Mouse (Mus musculus) CH12.LX (cell line): ENCODE measurements at regions not wholly inside any gene's neighbourhood (a gene's known extent, or its start where the extent isn't known, plus 50 kb on each side); places are given as distances from the start of the nearest gene placed in this dataset.

Experiments
- DNase-seq: peaks from one replicate; pipeline ENCODE4 v3.0.0-alpha.2; 2013; ENCODE audit errors: extremely low read depth
- H3K27ac ChIP-seq: 2 replicates; pipeline ENCODE4 v1.5.1; 2012; ENCODE audit warnings: low read depth, mild to moderate bottlenecking, control low read depth, moderate library complexity; ENCODE audit not compliant: insufficient read depth
- H3K27me3 ChIP-seq: replicated peaks from 2 replicates; pipeline ENCODE3; 2012; ENCODE audit warnings: inconsistent platforms
- H3K36me3 ChIP-seq, 2 experiments: replicated peaks in 1 of 2; 2 replicates each; pipeline versions ENCODE3 to v1.6.1; 2012; ENCODE audit warnings: inconsistent platforms in 1 of 2, low read length in 1 of 2, mild to moderate bottlenecking in 1 of 2, mixed read lengths in 1 of 2, moderate library complexity in 1 of 2; ENCODE audit not compliant: control insufficient read depth in 1 of 2, insufficient read depth in 1 of 2
- H3K4me1 ChIP-seq, 2 experiments: 2 replicates each; pipeline ENCODE4 v1.6.1; 2012; ENCODE audit warnings: inconsistent platforms in 1 of 2, moderate library complexity in 1 of 2; ENCODE audit not compliant: insufficient read depth in 2 of 2, control insufficient read depth in 1 of 2
- H3K4me2 ChIP-seq: 2 replicates; pipeline ENCODE4 v1.6.1; 2012; ENCODE audit warnings: low read depth, mild to moderate bottlenecking, control low read depth; ENCODE audit not compliant: poor library complexity, insufficient read depth, severe bottlenecking
- H3K4me3 ChIP-seq, 3 experiments: fragments of 150-350 bp in 1 of 3; sonication (generic) in 1 of 3; replicated peaks in 1 of 3; 2 replicates each; pipeline versions ENCODE3 to v1.5.1; 2011 to 2012; ENCODE audit warnings: low read depth in 2 of 3, low read length in 2 of 3, mild to moderate bottlenecking in 2 of 3, moderate library complexity in 2 of 3, control low read depth in 1 of 3, improper control_type of control experiment in 1 of 3, inconsistent platforms in 1 of 3, mixed read lengths in 1 of 3; ENCODE audit not compliant: poor library complexity in 1 of 3
- H3K79me2 ChIP-seq: replicated peaks from 2 replicates; pipeline ENCODE4 v1.6.1; 2012; ENCODE audit warnings: mild to moderate bottlenecking, moderate library complexity; ENCODE audit not compliant: control insufficient read depth, poor library complexity, insufficient read depth, severe bottlenecking; ENCODE audit errors: extremely low read depth
- H3K9ac ChIP-seq: 2 replicates; pipeline ENCODE4 v1.6.1; 2012; ENCODE audit warnings: low read depth, mild to moderate bottlenecking, control low read depth, moderate library complexity; ENCODE audit not compliant: insufficient read depth
- H3K9me3 ChIP-seq: replicated peaks from 2 replicates; pipeline ENCODE3; 2012; ENCODE audit warnings: low read length, inconsistent platforms, mixed read lengths
- CTCF ChIP-seq, 2 experiments: IDR thresholded peaks in 1 of 2; conservative IDR thresholded peaks in 1 of 2; 2 replicates each; pipeline ENCODE4 v1.5.1; 2011 to 2012; ENCODE audit warnings: low read depth in 2 of 2, low read length in 2 of 2, improper control_type of control experiment in 1 of 2, inconsistent platforms in 1 of 2, mild to moderate bottlenecking in 1 of 2, moderate library complexity in 1 of 2
- ELF1 ChIP-seq: IDR thresholded peaks from 2 replicates; pipeline ENCODE4 v1.6.1; 2014; ENCODE audit warnings: low read depth, mild to moderate bottlenecking, inconsistent platforms, low read length, improper control_type of control experiment
- GABPA ChIP-seq: IDR thresholded peaks from 2 replicates; pipeline ENCODE4 v1.6.1; 2012; ENCODE audit warnings: low read depth, low read length, improper control_type of control experiment, inconsistent platforms; ENCODE audit not compliant: insufficient replicate concordance
- HCFC1 ChIP-seq: IDR thresholded peaks from 2 replicates; pipeline ENCODE4 v1.6.1; 2012; ENCODE audit warnings: low read depth, mild to moderate bottlenecking, inconsistent platforms, low read length, improper control_type of control experiment
- MEF2A ChIP-seq: IDR thresholded peaks from 2 replicates; pipeline ENCODE4 v1.6.1; 2014; ENCODE audit warnings: low read depth, mild to moderate bottlenecking, inconsistent platforms, low read length, improper control_type of control experiment, borderline replicate concordance
- MXI1 ChIP-seq: IDR thresholded peaks from 2 replicates; pipeline ENCODE4 v1.6.1; 2011; ENCODE audit warnings: mild to moderate bottlenecking, low read depth, low read length, improper control_type of control experiment
- MYC ChIP-seq: IDR thresholded peaks from 2 replicates; pipeline ENCODE4 v1.6.1; 2011; ENCODE audit warnings: low read depth, mild to moderate bottlenecking, improper control_type of control experiment, low read length
- NELFE ChIP-seq: IDR thresholded peaks from 2 replicates; pipeline ENCODE4 v1.6.1; 2011; ENCODE audit warnings: low read depth, low read length, improper control_type of control experiment
- NRF1 ChIP-seq: IDR thresholded peaks from 2 replicates; pipeline ENCODE4 v1.6.1; 2014; ENCODE audit warnings: low read depth, mild to moderate bottlenecking, inconsistent platforms, low read length, improper control_type of control experiment, moderate library complexity
- RAD21 ChIP-seq: IDR thresholded peaks from 2 replicates; pipeline ENCODE4 v1.6.1; 2011; ENCODE audit warnings: low read depth, mild to moderate bottlenecking, low read length, improper control_type of control experiment, moderate library complexity
- RCOR1 ChIP-seq: conservative IDR thresholded peaks from 2 replicates; pipeline ENCODE4 v1.6.1; 2012; ENCODE audit warnings: low read depth, mild to moderate bottlenecking, inconsistent platforms, low read length, improper control_type of control experiment
- TCF12 ChIP-seq: IDR thresholded peaks from 2 replicates; pipeline ENCODE4 v1.6.1; 2014; ENCODE audit warnings: low read depth, mild to moderate bottlenecking, inconsistent platforms, low read length, improper control_type of control experiment
- UBTF ChIP-seq: IDR thresholded peaks from 2 replicates; pipeline ENCODE4 v1.6.1; 2012; ENCODE audit warnings: low read depth, mild to moderate bottlenecking, inconsistent platforms, low read length, improper control_type of control experiment, moderate library complexity
- USF1 ChIP-seq: IDR thresholded peaks from 2 replicates; pipeline ENCODE4 v1.6.1; 2014; ENCODE audit warnings: low read depth, mild to moderate bottlenecking, inconsistent platforms, low read length, improper control_type of control experiment
- ZKSCAN1 ChIP-seq: IDR thresholded peaks from 2 replicates; pipeline ENCODE4 v1.6.1; 2012; ENCODE audit warnings: low read depth, inconsistent platforms, low read length, improper control_type of control experiment, borderline replicate concordance
- ZMIZ1 ChIP-seq: IDR thresholded peaks from 2 replicates; pipeline ENCODE4 v1.6.1; 2012; ENCODE audit warnings: low read depth, mild to moderate bottlenecking, inconsistent platforms, low read length, improper control_type of control experiment
- dilution Hi-C: fragments of 300-500 bp; cut with MboI; formaldehyde crosslinking; loops from 2 replicates; pipeline ENCODE4 v1.14.3; 2020; ENCODE audit warnings: low sequenced_read_pairs; ENCODE audit not compliant: extremely low pct_unique_long_range_greater_than_20kb, extremely low pct_ligation_motif_present
- in situ Hi-C: fragments of 300-500 bp; cut with MboI; formaldehyde crosslinking; loops from 3 replicates; pipeline ENCODE4 v1.14.3; 2019; ENCODE audit warnings: low sequenced_read_pairs, low pct_ligation_motif_present, low pct_unique_long_range_greater_than_20kb, mixed read lengths

DNA sequence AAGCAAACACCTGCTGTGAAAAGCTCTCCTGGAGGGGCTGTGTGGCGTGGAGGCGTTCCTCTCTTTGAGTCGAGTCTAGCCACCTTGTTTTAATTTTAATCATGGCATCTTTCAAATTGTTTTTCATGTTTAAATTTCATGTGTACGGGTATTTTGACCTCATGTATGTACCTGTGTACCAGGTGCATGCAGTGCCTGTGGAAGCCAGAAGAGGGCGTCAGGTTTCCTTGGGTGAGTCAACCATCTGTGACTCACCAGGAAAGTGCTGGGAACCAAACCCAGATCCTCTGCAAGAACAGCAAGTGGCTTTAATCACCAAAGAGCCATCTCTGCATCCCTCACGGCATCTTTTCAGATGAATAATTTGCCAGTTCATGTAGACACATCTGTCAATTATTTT lies 79.8 kb upstream of the Sipa1l1 start:
- H3K27me3 ChIP-seq = no peaks in the 10 kb centered on the region
- no peak for DNase-seq
- no peaks in the 10 kb centered on the region; a peak in 1 of 4 replicates for H3K4me1 ChIP-seq
- no peak overlapping the region for H3K4me2 ChIP-seq
- H3K4me3 ChIP-seq = no peak overlapping the region
- peaks cover 3% of the 10 kb centered on the region for H3K9me3 ChIP-seq
- H3K27ac ChIP-seq = no peak overlapping the region
- H3K36me3 ChIP-seq = no peaks in the 10 kb centered on the region
- no peak for TF ChIP-seq RCOR1
- peak; percentile 2 for TF ChIP-seq RAD21
- TF ChIP-seq UBTF = no peak
- 0 out of 4 replicates have a peak, but pooled peaks of 1 of the 2 experiments have one; percentile 19 for TF ChIP-seq CTCF (conservative IDR thresholded peaks at IDR 0.05 in 1 of 2, IDR thresholded peaks at IDR 0.05 in 1 of 2; ENCODE audit: low read depth in 2 of 2, low read length in 2 of 2)
- TF ChIP-seq, all 38 proteins: peak for 2
- in situ Hi-C loops = no loop called here
- Histone ChIP-seq H3K79me2 (no peaks in the 10 kb centered on the region), H3K9ac (no peak overlapping the region)
- dilution Hi-C loops = no loop called here

GRCm38 (mm10) chr12:82093317-82093716 lies 75.8 kb upstream of the Sipa1l1 start:
- in situ Hi-C loops = no loop called here
- no peaks in the 10 kb centered on the region for H3K36me3 ChIP-seq
- H3K4me3 ChIP-seq = no peak overlapping the region
- H3K4me2 ChIP-seq = no peak overlapping the region
- H3K27me3 ChIP-seq = no peaks in the 10 kb centered on the region
- H3K4me1 ChIP-seq = peaks cover 7 to 27% of the 10 kb centered on the region in 2 experiments
- H3K9me3 ChIP-seq = peaks cover 5% of the 10 kb centered on the region
- dilution Hi-C loops = no loop called here
- TF ChIP-seq GABPA (no peak), MXI1 (no peak), RCOR1 (no peak), TCF12 (no peak), MYC (no peak), MEF2A (no peak), ZKSCAN1 (no peak), USF1 (no peak), CTCF (conservative IDR thresholded peaks at IDR 0.05 in 1 of 2, IDR thresholded peaks at IDR 0.05 in 1 of 2; ENCODE audit: low read depth in 2 of 2, low read length in 2 of 2) (no peak), ELF1 (no peak)
- H3K9ac ChIP-seq = no peak overlapping the region
- H3K27ac ChIP-seq = no peak overlapping the region
- DNase-seq = no peak
- H3K79me2 ChIP-seq = no peaks in the 10 kb centered on the region

DNA sequence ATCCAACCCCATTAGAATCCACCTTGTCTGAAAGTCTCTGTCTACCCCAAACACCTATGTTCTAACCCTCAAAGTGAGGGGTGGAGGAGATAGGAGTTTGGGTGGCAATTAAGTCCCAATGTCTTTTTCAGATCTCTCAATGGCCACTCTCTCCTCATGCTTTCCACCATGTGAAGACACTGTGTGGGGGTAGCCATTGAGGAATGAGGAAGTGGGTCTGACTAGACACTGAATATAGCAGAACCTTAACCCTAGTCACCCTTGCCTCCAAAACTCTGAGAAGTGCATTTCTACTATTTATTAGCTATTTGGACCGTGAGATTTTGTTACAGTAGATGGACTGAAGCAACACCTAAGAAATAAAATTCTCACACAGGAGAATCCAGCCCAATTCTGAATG lies 73.7 kb upstream of the Sipa1l1 start:
- in situ Hi-C loops = no loop called here
- no peaks in the 10 kb centered on the region for H3K79me2 ChIP-seq
- DNase-seq = peak; percentile 18
- H3K4me3 ChIP-seq = no peak overlapping the region
- dilution Hi-C loops = no loop called here
- H3K4me2 ChIP-seq = no peak overlapping the region
- H3K9ac ChIP-seq = no peak overlapping the region
- peaks cover 2% of the 10 kb centered on the region for H3K9me3 ChIP-seq
- no peak for TF ChIP-seq NRF1
- TF ChIP-seq HCFC1 = no peak
- TF ChIP-seq MYC = no peak
- TF ChIP-seq TCF12 = no peak
- TF ChIP-seq NELFE = no peak
- no peak for TF ChIP-seq CTCF (conservative IDR thresholded peaks at IDR 0.05 in 1 of 2, IDR thresholded peaks at IDR 0.05 in 1 of 2; ENCODE audit: low read depth in 2 of 2, low read length in 2 of 2)
- no peak for TF ChIP-seq ZMIZ1
- H3K27ac ChIP-seq = no peak overlapping the region
- H3K4me1 ChIP-seq = peaks cover 7 to 27% of the 10 kb centered on the region in 2 experiments
- H3K27me3 ChIP-seq = no peaks in the 10 kb centered on the region
- no peaks in the 10 kb centered on the region for H3K36me3 ChIP-seq
